Mouse (Mus musculus) heart, embryonic 16.5 days (tissue): ENCODE measurements around the gene Dglucy. TPM values are rescaled to one million over a fixed set of nuclear protein-coding genes. Genes with fewer than 3 reads are reported as not detected.

Experiments
- ATAC-seq: fragments of 200-750 bp; cut with Nextera tagmentation; replicated peaks from 2 replicates; pipeline ENCODE4 v1.8.0; 2017; ENCODE audit warnings: moderate number of reproducible peaks; ENCODE audit not compliant: insufficient read depth, low FRiP score; ENCODE audit errors: extremely low read depth
- H3K27ac ChIP-seq: fragments of 300-500 bp; sonication (generic); 2 replicates; pipeline ENCODE4 v1.5.1; 2014; ENCODE audit warnings: mild to moderate bottlenecking, low read length, control low read depth, moderate library complexity
- H3K27me3 ChIP-seq: fragments of 300-500 bp; sonication (generic); 2 replicates; pipeline ENCODE4 v1.6.1; 2014; ENCODE audit warnings: low read length, mixed read lengths; ENCODE audit not compliant: control insufficient read depth, insufficient read depth
- H3K36me3 ChIP-seq: fragments of 300-500 bp; sonication (generic); 2 replicates; pipeline ENCODE4 v1.6.1; 2014; ENCODE audit not compliant: control insufficient read depth, insufficient read depth
- H3K4me1 ChIP-seq: fragments of 300-500 bp; sonication (generic); 2 replicates; pipeline ENCODE4 v1.6.1; 2014; ENCODE audit warnings: low read length, mixed read lengths; ENCODE audit not compliant: control insufficient read depth, insufficient read depth
- H3K4me2 ChIP-seq: fragments of 300-500 bp; sonication (generic); 2 replicates; pipeline ENCODE4 v1.6.1; 2014; ENCODE audit warnings: low read depth, mild to moderate bottlenecking, control low read depth, low read length
- H3K4me3 ChIP-seq: fragments of 300-500 bp; sonication (generic); 2 replicates; pipeline ENCODE4 v1.5.1; 2014; ENCODE audit warnings: mild to moderate bottlenecking, control low read depth, low read length
- H3K9ac ChIP-seq: fragments of 300-500 bp; sonication (generic); 2 replicates; pipeline ENCODE4 v1.6.1; 2014; ENCODE audit warnings: low read length, control low read depth
- H3K9me3 ChIP-seq: fragments of 300-500 bp; sonication (generic); replicated peaks from 2 replicates; pipeline ENCODE4 v1.6.1; 2016; ENCODE audit warnings: low read length; ENCODE audit not compliant: control insufficient read depth
- WGBS: fragments of 180-500 bp; shearing (Covaris S2); extraction: QIAGEN DNeasy Blood & Tissue Kit; methylation state at CpG from one replicate; pipeline ENCODE4 v1.1.7; 2014; 5-methylcytosine and 5-hydroxymethylcytosine counted together
- polyA plus RNA-seq: library from polyadenylated mRNA; unstranded; fragments of >200 nt; fragmentation: Nextera tagmentation; extraction: Ambion mirVana; gene quantifications from 2 replicates; pipeline ENCODE4 v1.2.1, GENCODE M21; 2015

Gene Dglucy
- polyA plus RNA-seq, 1 experiment from 2014 or later, result 6.3 TPM

GRCm38 (mm10) chr12:100909765-100910164 lies 130.9 kb downstream of the Dglucy start:
- no peak overlapping the region for H3K27ac ChIP-seq
- no peaks in the 10 kb centered on the region; the same call in 1 of the 2 replicates for H3K27me3 ChIP-seq
- H3K36me3 ChIP-seq, result no peaks in the 10 kb centered on the region
- no peak overlapping the region for H3K9ac ChIP-seq
- peaks cover 6% of the 10 kb centered on the region; the same call in 1 of the 2 replicates for H3K4me1 ChIP-seq
- no peaks in the 10 kb centered on the region for H3K9me3 ChIP-seq
- no peak overlapping the region for H3K4me2 ChIP-seq
- no peak overlapping the region for H3K4me3 ChIP-seq
- no peak for ATAC-seq
- WGBS, result 69% methylated on average over 6 of the region's 6 CpGs

- Histone ChIP-seq H3K4me3 (no peak overlapping the region), H3K4me1 (peaks cover 6% of the 10 kb centered on the region; the same call in 1 of the 2 replicates), H3K9ac (no peak overlapping the region), H3K4me2 (no peak overlapping the region), H3K27me3 (no peaks in the 10 kb centered on the region; the same call in 1 of the 2 replicates), H3K9me3 (no peaks in the 10 kb centered on the region), H3K27ac (no peak overlapping the region), H3K36me3 (no peaks in the 10 kb centered on the region)
- WGBS, result 79% methylated on average over 12 of the region's 12 CpGs
- no peak for ATAC-seq
These were observed 131.9 kb downstream of the Dglucy start for GRCm38 (mm10) chr12:100910731-100911130.

DNA sequence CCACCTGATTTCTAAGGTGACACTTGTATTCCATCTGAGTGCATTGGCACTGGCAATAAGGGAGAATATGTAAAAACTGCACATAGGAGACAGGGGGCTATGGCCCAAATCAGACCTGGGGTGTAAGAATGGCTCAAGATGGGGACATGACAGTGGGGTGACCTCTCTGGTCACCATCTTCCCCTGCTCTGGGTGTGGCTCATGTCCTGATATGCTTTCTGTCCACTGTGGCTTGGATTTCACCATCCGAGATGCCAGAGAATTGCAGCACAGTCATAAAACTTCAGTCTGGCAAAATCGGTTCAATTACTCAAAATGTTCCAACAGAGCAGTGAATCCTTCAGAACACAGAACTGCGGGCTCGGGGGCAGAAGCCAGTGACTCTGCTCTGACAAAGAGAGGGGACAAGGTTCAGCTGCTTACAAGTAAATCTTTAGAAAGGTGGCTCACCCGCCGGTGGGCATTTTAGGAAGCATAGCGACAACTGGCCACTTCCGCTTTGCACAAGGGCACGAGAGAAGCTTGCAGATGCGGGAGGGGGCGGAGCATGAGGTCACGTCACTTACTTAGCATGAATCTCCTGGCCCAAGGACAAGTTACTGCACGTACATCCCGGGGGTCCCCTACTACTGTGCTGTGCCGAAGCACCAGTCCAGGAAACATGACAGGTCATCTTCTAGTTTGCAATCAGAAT lies 145.9 kb downstream of the Dglucy start:
- H3K4me1 ChIP-seq, result no peaks in the 10 kb centered on the region
- no peak overlapping the region for H3K4me3 ChIP-seq
- H3K27me3 ChIP-seq, result no peaks in the 10 kb centered on the region
- no peak overlapping the region for H3K27ac ChIP-seq
- 81% methylated on average over 15 of the region's 15 CpGs for WGBS
- H3K36me3 ChIP-seq, result no peaks in the 10 kb centered on the region
- H3K9me3 ChIP-seq, result no peaks in the 10 kb centered on the region
- no peak for ATAC-seq
- no peak overlapping the region for H3K9ac ChIP-seq
- H3K4me2 ChIP-seq, result no peak overlapping the region

DNA sequence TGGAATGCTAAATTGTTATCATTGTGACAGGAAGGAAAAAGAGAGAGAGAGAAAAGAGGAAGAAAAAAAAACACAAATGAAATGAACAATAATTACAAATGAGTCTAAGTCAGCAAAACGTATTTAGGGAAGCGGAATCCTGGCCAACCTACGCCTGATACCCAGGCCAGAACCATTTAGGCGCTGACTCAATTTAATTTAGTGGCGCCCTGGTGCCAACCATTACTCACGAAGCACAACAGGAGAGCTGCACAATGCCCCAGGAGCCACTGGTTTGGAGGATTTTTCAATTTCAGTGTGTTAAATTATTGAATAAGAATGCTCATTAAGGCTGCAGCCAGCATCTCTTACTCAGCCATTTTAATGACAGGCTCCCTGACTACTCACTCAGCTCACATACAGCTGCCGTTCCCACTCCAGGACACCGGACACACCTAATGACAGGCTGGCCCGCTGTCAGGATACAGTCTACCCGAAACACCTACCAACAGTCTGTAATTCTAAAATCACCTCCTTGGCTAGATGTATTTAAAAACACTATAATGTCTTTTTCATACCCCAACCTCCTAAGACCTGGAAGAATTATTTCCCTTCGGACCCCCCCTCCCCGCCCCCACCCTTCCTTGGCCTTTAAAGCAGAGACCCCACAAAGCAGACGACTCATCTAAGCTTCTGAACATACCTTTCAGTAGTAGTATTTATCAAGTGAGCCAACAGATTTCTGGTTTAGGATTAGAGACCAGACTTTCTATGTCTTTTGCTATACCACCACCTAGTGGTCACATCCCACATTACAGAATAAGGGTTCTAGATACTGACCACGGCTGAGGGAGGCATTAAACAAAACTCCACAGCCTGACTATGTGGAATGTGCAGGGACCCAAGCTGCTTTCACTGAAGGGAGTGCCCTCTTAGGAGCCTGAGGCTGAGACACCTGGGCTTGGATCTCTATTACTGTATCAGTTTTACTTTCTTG lies 147.1 kb downstream of the Dglucy start:
- WGBS, result 66% methylated on average over 14 of the region's 14 CpGs
- no peak for ATAC-seq
- H3K4me3 ChIP-seq, result no peak overlapping the region

GRCm38 (mm10) chr12:100928286-100928685 lies 149.4 kb downstream of the Dglucy start:
- Histone ChIP-seq H3K4me2 (no peak overlapping the region), H3K4me3 (no peak overlapping the region)
- ATAC-seq, result no peak

More for the DNA sequence above, 147.1 kb downstream of the Dglucy start:
- Histone ChIP-seq H3K4me1 (no peaks in the 10 kb centered on the region), H3K4me2 (no peak overlapping the region), H3K27me3 (no peaks in the 10 kb centered on the region), H3K9me3 (no peaks in the 10 kb centered on the region), H3K36me3 (0 out of 2 replicates have a peak, but pooled peaks cover 2% of the 10 kb centered on the region), H3K27ac (no peak overlapping the region), H3K9ac (no peak overlapping the region)

DNA sequence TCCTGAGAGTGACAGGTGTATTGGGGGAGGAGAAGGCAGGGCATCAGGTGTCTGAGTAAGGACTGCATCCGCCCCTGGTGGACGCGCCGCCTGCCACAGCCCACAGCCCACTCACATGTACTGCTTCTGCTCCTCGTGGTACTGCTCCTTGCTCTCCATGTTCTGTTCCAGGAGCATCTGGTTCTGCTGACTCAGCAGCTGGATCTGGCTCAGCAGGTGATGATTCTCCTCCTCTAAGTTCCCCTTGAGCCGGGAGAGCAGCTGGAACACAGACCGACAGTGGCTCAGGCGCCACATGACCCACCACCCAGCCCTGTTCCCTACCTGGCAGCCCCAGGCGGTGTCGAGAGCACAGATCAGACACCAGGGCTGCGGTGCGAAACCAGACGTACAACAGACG lies 152.8 kb downstream of the Dglucy start:
- Histone ChIP-seq H3K4me2 (no peak overlapping the region), H3K4me3 (no peak overlapping the region), H3K27ac (no peak overlapping the region), H3K27me3 (no peaks in the 10 kb centered on the region), H3K9ac (no peak overlapping the region), H3K9me3 (no peaks in the 10 kb centered on the region), H3K36me3 (peaks cover 5% of the 10 kb centered on the region; the same call in 1 of the 2 replicates), H3K4me1 (no peaks in the 10 kb centered on the region)
- 92% methylated on average over 14 of the region's 14 CpGs for WGBS
- ATAC-seq, result no peak

More at GRCm38 (mm10) chr12:100928286-100928685, 149.4 kb downstream of the Dglucy start:
- Histone ChIP-seq H3K4me1 (no peaks in the 10 kb centered on the region), H3K27ac (no peak overlapping the region), H3K36me3 (peaks cover 5% of the 10 kb centered on the region; the same call in 1 of the 2 replicates), H3K9ac (no peak overlapping the region), H3K27me3 (no peaks in the 10 kb centered on the region), H3K9me3 (no peaks in the 10 kb centered on the region)
- 86% methylated on average over 9 of the region's 9 CpGs for WGBS

DNA sequence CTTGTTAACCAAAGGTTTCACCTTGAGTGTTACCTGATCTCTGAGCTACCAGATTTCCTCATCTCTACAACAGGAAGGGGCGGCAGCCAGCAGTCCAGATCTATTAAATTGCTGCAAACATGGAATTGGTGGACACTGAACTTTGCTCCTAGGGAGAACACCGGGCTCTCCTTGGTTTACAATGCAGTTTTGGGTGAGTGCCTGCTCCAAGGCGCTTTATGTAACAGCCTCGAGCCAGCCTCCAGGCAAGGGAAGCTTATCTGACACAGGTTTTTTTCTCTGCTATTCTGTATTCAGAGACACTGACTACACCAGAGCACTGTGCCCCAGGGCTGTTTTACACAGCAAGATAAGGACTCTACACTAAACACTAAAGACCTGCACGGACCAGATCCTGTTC lies 155.9 kb downstream of the Dglucy start:
- H3K9me3 ChIP-seq, result no peaks in the 10 kb centered on the region
- no peak overlapping the region for H3K4me3 ChIP-seq
- no peaks in the 10 kb centered on the region for H3K27me3 ChIP-seq
- H3K36me3 ChIP-seq, result peaks cover 5% of the 10 kb centered on the region; the same call in 1 of the 2 replicates
- H3K4me2 ChIP-seq, result no peak overlapping the region
- peaks cover 6% of the 10 kb centered on the region for H3K4me1 ChIP-seq
- 52% methylated on average over 5 of the region's 5 CpGs for WGBS
- ATAC-seq, result no peak
- H3K9ac ChIP-seq, result no peak overlapping the region
- no peak overlapping the region for H3K27ac ChIP-seq

DNA sequence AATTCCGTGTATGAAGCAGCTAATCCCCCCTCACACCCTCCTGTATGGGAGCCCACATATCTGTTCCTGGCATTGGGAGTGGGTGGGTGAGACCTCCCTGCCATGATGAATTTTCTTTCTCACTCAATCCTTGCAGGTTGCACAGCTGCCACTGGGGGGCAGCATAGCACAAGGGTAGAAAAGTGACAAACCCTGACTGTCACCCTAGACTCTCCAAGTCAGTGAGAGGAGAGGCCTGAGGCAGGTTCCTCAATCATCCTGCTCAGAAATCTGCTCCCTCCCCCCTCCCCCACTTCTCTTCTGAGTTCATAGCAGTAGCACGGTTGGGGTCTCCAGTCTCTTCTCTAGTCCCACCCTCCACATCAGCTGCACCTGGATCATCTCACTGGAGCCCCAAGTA lies 157.3 kb downstream of the Dglucy start:
- ATAC-seq, result no peak
- H3K4me2 ChIP-seq, result no peak overlapping the region
- H3K4me3 ChIP-seq, result no peak overlapping the region
- peaks cover 2% of the 10 kb centered on the region; the same call in 1 of the 2 replicates for H3K36me3 ChIP-seq
- WGBS, result 17% methylated on average over 2 of the region's 2 CpGs
- peaks cover 6% of the 10 kb centered on the region for H3K4me1 ChIP-seq
- no peak overlapping the region for H3K27ac ChIP-seq
- no peaks in the 10 kb centered on the region for H3K9me3 ChIP-seq
- H3K9ac ChIP-seq, result no peak overlapping the region
- H3K27me3 ChIP-seq, result no peaks in the 10 kb centered on the region
